Mouse (Mus musculus) G1E (cell line): ENCODE measurements around the gene Ywhag.

Experiments
- CTCF ChIP-seq: IDR thresholded peaks from 2 replicates; pipeline ENCODE4 v1.5.1; 2012; ENCODE audit warnings: low read depth, low read length, inconsistent platforms, mixed read lengths
- GATA1 ChIP-seq: IDR thresholded peaks from 2 replicates; pipeline ENCODE4 v1.6.1; 2012; ENCODE audit warnings: borderline replicate concordance, low read length, inconsistent platforms, mixed read lengths
- GATA2 ChIP-seq: IDR thresholded peaks from 2 replicates; pipeline ENCODE4 v1.6.1; 2012; ENCODE audit warnings: low read depth, low read length, inconsistent platforms, borderline replicate concordance
- POLR2AphosphoS5 ChIP-seq: IDR thresholded peaks from 2 replicates; pipeline ENCODE4 v1.6.1; 2012; ENCODE audit warnings: low read depth, low read length, inconsistent platforms; ENCODE audit not compliant: insufficient replicate concordance
- TAL1 ChIP-seq: conservative IDR thresholded peaks from 2 replicates; pipeline ENCODE4 v1.6.1; 2012; ENCODE audit warnings: low read depth, low read length, inconsistent platforms, mixed read lengths

DNA sequence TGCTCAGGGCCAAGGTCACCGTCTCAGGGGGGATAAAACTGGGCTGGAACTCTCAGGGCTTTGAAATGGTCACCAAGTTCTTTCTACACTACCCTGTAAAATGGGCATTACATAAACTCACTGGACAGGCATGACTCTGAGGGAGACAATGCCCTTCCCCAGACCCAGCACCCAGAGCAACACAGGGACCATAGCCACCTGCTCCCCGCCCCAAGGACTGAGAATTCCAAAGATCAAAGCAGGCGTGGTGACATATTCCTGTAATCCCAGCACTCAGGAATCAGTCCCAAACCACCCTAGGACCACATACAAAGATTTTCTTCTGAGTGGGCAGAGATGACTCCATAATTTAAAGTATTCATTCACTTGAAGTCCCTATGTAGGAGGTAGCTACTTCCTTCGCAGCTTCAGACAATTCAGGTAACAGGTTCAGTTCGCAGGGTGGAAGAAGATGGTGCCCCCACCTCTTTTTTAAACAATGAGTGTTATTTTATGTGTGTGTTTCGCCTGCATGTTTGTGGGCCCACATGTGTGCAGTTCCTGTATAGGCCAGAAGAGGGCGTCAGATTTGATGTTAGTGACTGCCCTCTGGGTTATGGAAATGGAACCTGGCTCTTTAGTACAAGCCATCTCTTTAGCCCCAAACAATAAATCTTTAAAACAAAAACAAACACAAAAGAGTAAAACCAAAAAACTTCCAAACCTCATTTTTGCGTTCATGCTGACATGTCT, 16.9 kb downstream of the Ywhag start:
- TF ChIP-seq CTCF (peak; percentile 21; the same call in 1 of the 2 replicates), GATA1 (no peak), POLR2AphosphoS5 (no peak), TAL1 (no peak), GATA2 (no peak)
